Mouse (Mus musculus) heart, embryonic 15.5 days (tissue): ENCODE measurements at regions not wholly inside any gene's neighbourhood (a gene's known extent, or its start where the extent isn't known, plus 50 kb on each side); places are given as distances from the start of the nearest gene placed in this dataset.

ENCODE experiments used
- ATAC-seq: fragments of 200-750 bp; cut with Nextera tagmentation; replicated peaks from 2 replicates; pipeline ENCODE4 v1.8.0; 2017; ENCODE audit warnings: low read depth, moderate TSS enrichment; ENCODE audit not compliant: insufficient number of reproducible peaks, insufficient read depth, low FRiP score
- H3K27ac ChIP-seq: fragments of 300-500 bp; sonication (generic); 2 replicates; pipeline ENCODE4 v1.5.1; 2015; ENCODE audit warnings: mild to moderate bottlenecking, inconsistent platforms
- H3K27me3 ChIP-seq: fragments of 300-500 bp; sonication (generic); 2 replicates; pipeline ENCODE4 v1.6.1; 2015; ENCODE audit warnings: inconsistent platforms
- H3K36me3 ChIP-seq: fragments of 300-500 bp; sonication (generic); 2 replicates; pipeline ENCODE4 v1.6.1; 2015; ENCODE audit warnings: mild to moderate bottlenecking, inconsistent platforms
- H3K4me1 ChIP-seq: fragments of 300-500 bp; sonication (generic); replicated peaks from 2 replicates; pipeline ENCODE4 v1.6.1; 2015; ENCODE audit warnings: inconsistent platforms
- H3K4me2 ChIP-seq: fragments of 300-500 bp; sonication (generic); 2 replicates; pipeline ENCODE4 v1.6.1; 2015; ENCODE audit warnings: inconsistent platforms, mild to moderate bottlenecking, moderate library complexity
- H3K4me3 ChIP-seq: fragments of 300-500 bp; sonication (generic); 2 replicates; pipeline ENCODE4 v1.5.1; 2015; ENCODE audit warnings: mild to moderate bottlenecking, inconsistent platforms
- H3K9ac ChIP-seq: fragments of 300-500 bp; sonication (generic); 2 replicates; pipeline ENCODE4 v1.6.1; 2015; ENCODE audit warnings: mild to moderate bottlenecking, inconsistent platforms
- H3K9me3 ChIP-seq: fragments of 300-500 bp; sonication (generic); replicated peaks from 2 replicates; pipeline ENCODE4 v1.6.1; 2016; ENCODE audit warnings: inconsistent platforms
- WGBS: fragments of 180-500 bp; shearing (Covaris S2); methylation state at CpG from one replicate; pipeline ENCODE4 v1.1.7; 2015; ENCODE audit warnings: mixed read lengths; 5-methylcytosine and 5-hydroxymethylcytosine counted together

GRCm38 (mm10) chr11:20882756-20883155 lies 51.9 kb upstream of the Lgalsl start:
- H3K4me3 ChIP-seq: no peak overlapping the region
- ATAC-seq: no peak
- no peaks in the 10 kb centered on the region for H3K36me3 ChIP-seq
- no peak overlapping the region for H3K27ac ChIP-seq
- H3K4me2 ChIP-seq: no peak overlapping the region
- H3K9ac ChIP-seq: no peak overlapping the region
- no peaks in the 10 kb centered on the region for H3K27me3 ChIP-seq
- no peaks in the 10 kb centered on the region for H3K9me3 ChIP-seq
- 42% methylated on average over 1 of the region's 1 CpGs for WGBS
- H3K4me1 ChIP-seq: peaks cover 10% of the 10 kb centered on the region

DNA sequence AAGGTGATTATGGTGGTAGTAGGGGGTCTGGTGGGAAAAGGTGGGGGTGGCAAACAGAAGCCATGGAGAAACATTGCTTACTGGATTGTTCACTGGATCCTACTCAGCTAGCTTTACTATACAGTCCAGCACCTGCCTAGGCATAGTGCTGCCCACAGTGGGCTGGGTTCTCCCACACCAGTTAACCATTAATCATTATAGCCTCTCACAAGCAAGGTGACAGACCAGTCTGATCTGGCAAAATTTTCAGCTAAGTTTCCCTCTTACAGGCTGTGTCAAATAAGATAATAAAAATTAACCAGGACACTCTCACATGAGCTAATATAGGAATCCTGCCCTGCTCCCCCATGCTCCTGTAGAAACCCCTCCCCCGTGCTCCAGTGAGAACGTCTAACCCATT lies 53.1 kb upstream of the Lgalsl start:
- Histone ChIP-seq H3K9me3 (no peaks in the 10 kb centered on the region), H3K4me2 (no peak overlapping the region), H3K27me3 (no peaks in the 10 kb centered on the region), H3K4me1 (peaks cover 3% of the 10 kb centered on the region; the same call in 1 of the 2 replicates), H3K4me3 (no peak overlapping the region), H3K9ac (no peak overlapping the region), H3K27ac (no peak overlapping the region), H3K36me3 (no peaks in the 10 kb centered on the region)
- no peak for ATAC-seq
- 68% methylated on average over 2 of the region's 2 CpGs for WGBS

GRCm38 (mm10) chr11:20887044-20887443 lies 56.2 kb upstream of the Lgalsl start:
- H3K4me2 ChIP-seq: no peak overlapping the region
- no peaks in the 10 kb centered on the region for H3K4me1 ChIP-seq
- no peak overlapping the region for H3K4me3 ChIP-seq
- no peaks in the 10 kb centered on the region for H3K27me3 ChIP-seq
- H3K9ac ChIP-seq: no peak overlapping the region
- no peak for ATAC-seq
- H3K9me3 ChIP-seq: no peaks in the 10 kb centered on the region
- H3K36me3 ChIP-seq: no peaks in the 10 kb centered on the region
- 80% methylated on average over 2 of the region's 2 CpGs for WGBS
- no peak overlapping the region for H3K27ac ChIP-seq

- Histone ChIP-seq H3K27ac (no peak overlapping the region), H3K36me3 (no peaks in the 10 kb centered on the region), H3K4me1 (no peaks in the 10 kb centered on the region), H3K4me2 (no peak overlapping the region), H3K9me3 (no peaks in the 10 kb centered on the region), H3K9ac (no peak overlapping the region), H3K27me3 (no peaks in the 10 kb centered on the region), H3K4me3 (no peak overlapping the region)
- no peak for ATAC-seq
- WGBS: 61% methylated on average over 3 of the region's 3 CpGs
These were observed 59.6 kb upstream of the Lgalsl start for GRCm38 (mm10) chr11:20890479-20890878.

DNA sequence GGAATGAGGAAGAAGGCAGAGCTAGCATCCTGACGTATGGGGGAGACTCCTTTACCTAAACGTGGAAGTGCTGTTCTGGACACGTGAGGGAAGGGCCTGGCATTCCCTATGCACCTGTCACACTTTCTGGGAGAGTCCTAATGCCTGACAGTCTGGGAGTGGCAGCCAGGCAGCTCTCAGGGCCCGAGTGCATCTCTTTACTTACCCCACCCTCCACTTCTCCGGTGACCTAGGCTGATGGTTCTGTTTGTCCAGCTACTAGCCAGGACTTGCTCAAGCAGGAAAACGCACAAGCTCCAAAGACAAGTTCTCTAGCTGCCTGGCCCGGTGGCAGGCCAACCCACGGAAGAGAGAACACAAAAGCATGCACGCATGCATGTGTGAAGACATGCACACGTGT lies 60.9 kb upstream of the Lgalsl start:
- H3K27me3 ChIP-seq: no peaks in the 10 kb centered on the region
- no peak overlapping the region for H3K4me3 ChIP-seq
- no peaks in the 10 kb centered on the region for H3K9me3 ChIP-seq
- ATAC-seq: no peak
- no peak overlapping the region for H3K9ac ChIP-seq
- no peaks in the 10 kb centered on the region for H3K36me3 ChIP-seq
- H3K27ac ChIP-seq: no peak overlapping the region
- H3K4me1 ChIP-seq: peaks cover 10% of the 10 kb centered on the region
- H3K4me2 ChIP-seq: no peak overlapping the region
- 80% methylated on average over 10 of the region's 10 CpGs for WGBS

DNA sequence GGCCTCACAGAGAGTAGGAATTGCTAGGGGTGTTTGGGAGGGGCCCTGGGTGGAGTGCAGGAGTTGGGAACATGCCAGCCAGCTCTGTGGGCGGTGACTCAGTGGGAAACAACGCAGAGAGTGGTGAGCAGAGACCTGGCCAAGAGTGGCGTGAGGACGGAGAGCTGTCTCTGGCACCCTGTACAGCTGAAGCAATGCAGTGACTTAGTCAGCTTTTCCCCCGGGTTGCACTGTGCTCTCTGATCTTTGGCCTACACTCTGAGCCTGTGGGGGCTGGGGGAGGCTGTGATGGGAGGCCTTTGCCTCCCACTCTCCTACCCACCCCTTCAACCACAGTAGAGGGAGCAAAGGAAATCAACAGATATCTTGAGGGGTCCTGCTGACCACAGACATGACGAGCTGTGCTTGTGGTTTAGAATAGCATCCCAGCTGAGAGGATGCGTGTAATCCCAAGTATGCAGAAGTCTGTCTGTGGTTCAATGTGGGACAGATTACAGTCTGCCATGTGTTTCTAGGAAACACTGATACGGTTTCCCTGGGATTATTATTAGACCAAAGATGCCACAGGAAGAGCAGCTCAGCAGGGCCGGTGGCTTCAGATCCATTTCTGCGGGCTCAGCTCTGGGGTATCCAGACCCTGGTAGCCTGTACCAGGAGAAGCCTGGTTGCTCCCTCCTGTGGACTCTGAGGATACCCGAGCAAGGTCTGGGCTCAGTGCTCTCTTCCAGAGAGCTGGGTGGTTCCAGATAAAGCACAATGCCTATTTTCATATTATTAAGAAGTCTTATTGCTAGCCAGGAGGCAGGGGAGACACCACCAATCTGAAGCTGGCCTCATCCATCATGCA lies 65.6 kb upstream of the Lgalsl start:
- WGBS: 12% methylated on average over 11 of the region's 11 CpGs
- Histone ChIP-seq H3K9ac (no peak overlapping the region), H3K4me1 (peaks cover 23% of the 10 kb centered on the region), H3K27ac (peak overlapping the region; percentile 88), H3K4me3 (no peak overlapping the region), H3K27me3 (no peaks in the 10 kb centered on the region), H3K36me3 (no peaks in the 10 kb centered on the region), H3K9me3 (no peaks in the 10 kb centered on the region), H3K4me2 (peak overlapping the region; percentile 36)
- ATAC-seq: peak; percentile 84

DNA sequence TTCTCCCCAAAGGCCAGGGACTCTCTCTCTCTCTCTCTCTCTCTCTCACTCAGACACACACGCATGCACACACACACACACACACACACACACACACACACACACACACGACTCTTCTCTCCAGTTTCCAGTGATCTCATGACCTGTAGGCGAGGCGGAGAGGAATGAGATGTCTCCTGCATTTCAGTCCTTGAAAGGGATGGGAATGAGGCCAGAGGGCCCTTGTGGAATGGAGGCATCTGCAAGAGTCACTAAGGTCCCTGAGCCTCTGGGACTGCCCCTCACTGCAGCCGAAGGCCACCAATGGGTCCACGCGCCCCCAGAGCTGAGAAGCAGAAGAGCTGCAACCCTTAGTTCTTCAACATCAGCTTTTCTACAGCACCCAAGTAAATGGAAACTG lies 66.6 kb upstream of the Lgalsl start:
- no peaks in the 10 kb centered on the region for H3K36me3 ChIP-seq
- no peaks in the 10 kb centered on the region for H3K27me3 ChIP-seq
- H3K9ac ChIP-seq: no peak overlapping the region
- WGBS: 83% methylated on average over 7 of the region's 7 CpGs
- no peak overlapping the region for H3K4me2 ChIP-seq
- no peak for ATAC-seq
- no peak overlapping the region for H3K4me3 ChIP-seq
- no peaks in the 10 kb centered on the region for H3K9me3 ChIP-seq
- H3K27ac ChIP-seq: no peak overlapping the region; the same call in 1 of the 2 replicates
- peaks cover 23% of the 10 kb centered on the region for H3K4me1 ChIP-seq

DNA sequence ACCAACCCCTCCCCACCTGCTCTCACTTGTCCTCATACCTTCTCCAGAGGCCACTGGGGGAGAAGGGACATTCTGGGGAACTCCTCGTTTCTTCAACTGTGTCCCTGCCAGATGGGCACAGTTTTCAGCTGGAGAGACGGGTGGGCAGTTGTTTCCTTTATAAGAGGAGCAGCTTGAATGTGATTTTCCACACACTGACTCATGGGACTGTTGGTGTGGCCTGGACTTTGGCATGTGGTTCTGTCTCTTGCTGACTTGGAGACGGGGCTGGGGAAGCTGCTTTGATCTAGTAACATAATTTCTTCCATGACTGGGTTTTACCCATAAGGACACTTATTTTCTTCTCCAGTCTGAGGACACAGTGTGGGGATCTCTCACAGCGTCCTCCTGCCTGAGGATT lies 67.7 kb upstream of the Lgalsl start:
- H3K27me3 ChIP-seq: no peaks in the 10 kb centered on the region
- H3K4me1 ChIP-seq: peaks cover 23% of the 10 kb centered on the region
- H3K36me3 ChIP-seq: no peaks in the 10 kb centered on the region
- ATAC-seq: no peak
- WGBS: 71% methylated on average over 4 of the region's 4 CpGs
- H3K9ac ChIP-seq: no peak overlapping the region
- no peak overlapping the region for H3K27ac ChIP-seq
- no peaks in the 10 kb centered on the region for H3K9me3 ChIP-seq
- no peak overlapping the region for H3K4me2 ChIP-seq
- no peak overlapping the region for H3K4me3 ChIP-seq

DNA sequence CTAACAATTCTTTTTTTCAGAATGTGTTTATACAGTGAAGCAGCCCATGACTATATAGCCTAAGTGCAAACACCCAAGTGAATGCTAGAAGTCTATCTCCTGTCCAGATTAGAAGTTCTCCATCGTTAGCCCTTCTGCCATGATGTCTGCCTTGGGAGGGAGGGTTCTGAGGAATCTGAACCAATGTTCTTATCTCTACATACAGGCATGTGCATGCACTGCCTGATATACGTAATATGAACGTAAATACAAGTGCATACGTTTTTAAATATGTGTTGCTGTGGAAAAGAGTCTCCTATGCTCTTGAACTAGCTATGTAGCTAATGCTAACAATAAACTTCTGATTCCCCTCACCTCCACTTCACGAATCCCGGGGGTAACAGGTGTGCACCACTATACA lies 68.9 kb upstream of the Lgalsl start:
- peaks cover 23% of the 10 kb centered on the region for H3K4me1 ChIP-seq
- H3K27ac ChIP-seq: no peak overlapping the region
- no peak overlapping the region for H3K4me2 ChIP-seq
- no peaks in the 10 kb centered on the region for H3K27me3 ChIP-seq
- H3K9me3 ChIP-seq: no peaks in the 10 kb centered on the region
- no peak for ATAC-seq
- no peak overlapping the region for H3K9ac ChIP-seq
- H3K4me3 ChIP-seq: no peak overlapping the region
- no peaks in the 10 kb centered on the region for H3K36me3 ChIP-seq
- WGBS: 79% methylated on average over 6 of the region's 6 CpGs

DNA sequence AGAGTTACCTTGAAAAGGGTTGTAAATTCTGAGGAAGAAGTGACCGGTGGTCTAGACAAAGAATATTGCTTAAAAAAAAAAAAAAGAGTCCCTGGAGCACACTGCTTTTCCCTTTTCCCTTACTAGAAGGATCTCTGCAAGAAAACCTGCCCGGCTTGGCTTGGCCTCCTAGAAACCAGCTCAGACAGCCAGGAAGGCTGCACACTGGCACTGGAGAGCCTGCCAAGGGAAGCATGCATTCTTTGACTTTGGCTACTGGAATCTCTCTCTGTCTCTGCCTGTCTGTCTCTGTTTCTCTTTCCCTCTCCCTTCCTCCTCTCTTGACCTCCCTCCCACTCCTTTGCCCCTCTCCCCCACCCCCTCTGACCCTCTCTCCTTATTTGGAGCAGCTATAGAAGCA lies 71.1 kb upstream of the Lgalsl start:
- H3K36me3 ChIP-seq: no peaks in the 10 kb centered on the region
- WGBS: 56% methylated on average over 2 of the region's 2 CpGs
- H3K9ac ChIP-seq: no peak overlapping the region
- H3K27me3 ChIP-seq: no peaks in the 10 kb centered on the region
- H3K9me3 ChIP-seq: no peaks in the 10 kb centered on the region
- no peak for ATAC-seq
- H3K4me1 ChIP-seq: peaks cover 10% of the 10 kb centered on the region
- H3K4me2 ChIP-seq: no peak overlapping the region
- no peak overlapping the region for H3K4me3 ChIP-seq
- H3K27ac ChIP-seq: no peak overlapping the region

DNA sequence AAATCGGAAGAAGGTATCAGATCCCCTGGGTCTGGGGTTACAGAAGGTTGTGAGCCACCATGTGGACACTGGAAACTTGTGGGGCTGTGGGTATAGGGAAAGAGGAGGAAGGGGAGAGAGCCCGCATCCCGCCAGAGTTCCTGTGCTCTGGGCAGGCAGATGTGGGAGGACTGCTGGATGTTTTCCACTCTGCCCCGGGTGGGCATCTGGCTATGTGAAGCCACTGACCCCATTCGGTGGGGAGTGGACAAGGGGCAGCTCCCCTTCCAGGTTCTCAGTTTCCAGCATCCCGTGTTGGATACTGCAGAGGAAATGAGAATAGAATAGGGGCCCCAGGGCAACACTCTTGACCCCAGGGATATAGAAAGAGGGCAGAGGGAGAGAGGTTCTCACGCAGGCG lies 72.1 kb upstream of the Lgalsl start:
- H3K4me3 ChIP-seq: no peak overlapping the region
- no peaks in the 10 kb centered on the region for H3K27me3 ChIP-seq
- no peak overlapping the region for H3K27ac ChIP-seq
- no peaks in the 10 kb centered on the region for H3K36me3 ChIP-seq
- no peak overlapping the region for H3K9ac ChIP-seq
- ATAC-seq: no peak
- no peak overlapping the region for H3K4me2 ChIP-seq
- WGBS: 74% methylated on average over 8 of the region's 8 CpGs
- H3K9me3 ChIP-seq: no peaks in the 10 kb centered on the region
- peaks cover 6% of the 10 kb centered on the region; the same call in 1 of the 2 replicates for H3K4me1 ChIP-seq

DNA sequence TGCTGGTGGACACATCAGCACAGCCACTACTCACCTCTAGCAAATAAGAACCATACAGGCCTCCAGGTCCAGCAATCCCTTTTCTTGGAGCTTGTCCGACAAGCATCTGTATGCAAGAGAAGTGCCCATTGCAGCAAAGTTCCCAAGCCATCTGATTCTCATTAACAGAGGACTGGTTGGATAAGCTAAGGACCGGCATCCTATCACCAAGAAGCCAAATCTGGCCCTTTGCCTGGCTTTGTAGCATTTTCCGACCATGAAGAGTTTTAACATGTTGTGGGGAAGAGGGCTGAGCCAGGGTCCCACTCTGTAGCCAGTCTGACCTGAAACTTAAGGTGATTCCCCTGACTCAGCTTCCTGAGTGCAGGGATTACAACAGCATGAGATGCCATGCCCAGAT lies 77.1 kb upstream of the Lgalsl start:
- no peaks in the 10 kb centered on the region for H3K27me3 ChIP-seq
- no peaks in the 10 kb centered on the region for H3K36me3 ChIP-seq
- H3K4me2 ChIP-seq: no peak overlapping the region
- peak overlapping the region; percentile 4; the same call in 1 of the 2 replicates for H3K27ac ChIP-seq
- ATAC-seq: no peak
- H3K4me1 ChIP-seq: peaks cover 4% of the 10 kb centered on the region; the same call in 1 of the 2 replicates
- no peak overlapping the region for H3K9ac ChIP-seq
- no peak overlapping the region for H3K4me3 ChIP-seq
- no peaks in the 10 kb centered on the region for H3K9me3 ChIP-seq
- 45% methylated on average over 3 of the region's 3 CpGs for WGBS
